Mouse (Mus musculus): ENCODE measurements around the gene Slc12a9.

- TF ChIP-seq POLR2A (IDR thresholded peaks at IDR 0.05; ENCODE audit: borderline replicate concordance, control insufficient read depth, low read depth, low read length) (no peak), CTCF (IDR thresholded peaks at IDR 0.05; ENCODE audit: control insufficient read depth, insufficient read depth, low read length) (no peak)
Measured at GRCm38 (mm10) chr5:137351058-137351380, 17.6 kb upstream of the Slc12a9 start.
